ENCODE assay signal across 8 mouse cellular contexts in genomic region chr5:122988021-122988751, GRCm38 (mm10). TPM values are rescaled to one million over a fixed set of nuclear protein-coding genes. Genes with fewer than 3 reads are reported as not detected.
DNase-seq lines count a peak whose midpoint lies in the region; ATAC-seq and TF ChIP-seq lines count a peak whose summit lies in the region.

No protein-coding gene starts in this region.

- H3K4me2 ChIP-seq in liver, embryonic 14.5 days (ENCODE audit: low read depth): peak overlapping the region; percentile 96

- DNase-seq in left cerebral cortex, adult 18-20 months (ENCODE audit: low spot score in 2 of 2): peak; percentile 52 to 69
- no peak for DNase-seq in left cerebral cortex, adult 11 months (ENCODE audit: low spot score)
- DNase-seq in cerebellum, adult 9-11 months: peak; percentile 69
- DNase-seq in heart, adult 2 months: peak; percentile 64 to 74
- peak; percentile 45 for DNase-seq in kidney, adult 2 months
- no peak for DNase-seq in liver, embryonic 14.5 days (ENCODE audit: low read depth in 3 of 3, low spot score in 3 of 3)
- DNase-seq in naive thymus-derived CD4-positive, alpha-beta T cell, adult 2 months (ENCODE audit: low read depth): peak; percentile 69
- peak; percentile 55 to 66 for DNase-seq in thymus, adult 18-20 months

- peak overlapping the region; percentile 88 for H3K27ac ChIP-seq in heart, adult 2 months
- no peak overlapping the region for H3K27ac ChIP-seq in kidney, adult 2 months (ENCODE audit: insufficient read depth, low read depth, low read length)
- H3K27ac ChIP-seq in liver, embryonic 14.5 days: no peak overlapping the region

- TF ChIP-seq CTCF in heart, adult 2 months (IDR thresholded peaks at IDR 0.05): peak; percentile 15; the same call in 1 of the 2 replicates
- no peak for TF ChIP-seq CTCF in kidney, adult 2 months (conservative IDR thresholded peaks at IDR 0.05; ENCODE audit: insufficient read depth, insufficient read length, low read depth, low read length)
- no peak for TF ChIP-seq CTCF in liver, embryonic 14.5 days (IDR thresholded peaks at IDR 0.05; ENCODE audit: low read depth)

- 0 out of 2 replicates have a peak, but pooled peaks have one; percentile 38 for TF ChIP-seq POLR2A in heart, adult 2 months (IDR thresholded peaks at IDR 0.05; ENCODE audit: insufficient read depth, low read depth, low read length)
- TF ChIP-seq POLR2A in kidney, adult 2 months (IDR thresholded peaks at IDR 0.05; ENCODE audit: low read depth, low read length): no peak

- no peaks in the 10 kb centered on the region for H3K9me3 ChIP-seq in liver, embryonic 14.5 days (ENCODE audit: control insufficient read depth, low read length)

- H3K4me3 ChIP-seq in heart, adult 2 months: peak overlapping the region; percentile 62
- peak overlapping the region; percentile 97 for H3K4me3 ChIP-seq in kidney, adult 2 months (ENCODE audit: insufficient read depth, low read depth, low read length)
- peak overlapping the region; percentile 58 to 60 for H3K4me3 ChIP-seq in liver, embryonic 14.5 days (ENCODE audit: insufficient read depth in 1 of 2, low read depth in 2 of 2, low read length in 2 of 2)

- 1% methylated on average over 41 of the region's 41 CpGs for WGBS in heart, adult 2 months
- under 1% methylated on average over 41 of the region's 41 CpGs for WGBS in kidney, adult 2 months
- WGBS in liver, embryonic 14.5 days (ENCODE audit: insufficient replicate concordance): 1% methylated on average over 40 of the region's 41 CpGs

- peak overlapping the region; percentile 89 for H3K9ac ChIP-seq in heart, adult 2 months (ENCODE audit: low read depth, low read length)
- peak overlapping the region; percentile 58 for H3K9ac ChIP-seq in liver, embryonic 14.5 days (replicated peaks)

- peak; percentile 44; the same call in 1 of the 2 replicates for ATAC-seq in liver, embryonic 14.5 days (ENCODE audit: insufficient read depth)

- H3K36me3 ChIP-seq in heart, adult 2 months (ENCODE audit: control insufficient read depth, insufficient read depth, low read length): no peaks in the 10 kb centered on the region
- H3K36me3 ChIP-seq in kidney, adult 2 months (ENCODE audit: control insufficient read depth, insufficient read depth, low read length): no peaks in the 10 kb centered on the region
- H3K36me3 ChIP-seq in liver, embryonic 14.5 days (replicated peaks; ENCODE audit: control insufficient read depth, insufficient read depth, low read depth): no peaks in the 10 kb centered on the region

- no peaks in the 10 kb centered on the region for H3K79me2 ChIP-seq in heart, adult 2 months (replicated peaks; ENCODE audit: control insufficient read depth, insufficient read depth, low read length)

- no peaks in the 10 kb centered on the region for H3K27me3 ChIP-seq in heart, adult 2 months (ENCODE audit: control insufficient read depth, insufficient read depth, low read length)
- H3K27me3 ChIP-seq in kidney, adult 2 months (replicated peaks; ENCODE audit: control insufficient read depth, insufficient read depth, low read length): no peaks in the 10 kb centered on the region
- peaks cover 13% of the 10 kb centered on the region for H3K27me3 ChIP-seq in liver, embryonic 14.5 days (ENCODE audit: control insufficient read depth, insufficient read depth, low read length)

- no peaks in the 10 kb centered on the region for H3K4me1 ChIP-seq in heart, adult 2 months (ENCODE audit: control insufficient read depth, insufficient read depth, low read length)
- H3K4me1 ChIP-seq in kidney, adult 2 months (ENCODE audit: control insufficient read depth, insufficient read depth, low read length): no peaks in the 10 kb centered on the region
- peaks cover 10 to 24% of the 10 kb centered on the region in 2 experiments for H3K4me1 ChIP-seq in liver, embryonic 14.5 days (replicated peaks; ENCODE audit: control insufficient read depth in 2 of 2, insufficient read depth in 2 of 2, low read length in 1 of 2)

- no peak for TF ChIP-seq EP300 in heart, adult 2 months (IDR thresholded peaks at IDR 0.05; ENCODE audit: insufficient read depth, low read depth, low read length)
- TF ChIP-seq EP300 in liver, embryonic 14.5 days (IDR thresholded peaks at IDR 0.05; ENCODE audit: low read depth): no peak

- intact Hi-C loops in heart, adult 2 months (cut with DNase I): no loop called here

RNA-seq across cellular contexts. Expression of gene Kdm2b, which starts 1.4 kb away (rescaled TPM):
- 10 to 100 TPM; 24.2 to 25.5 TPM for total RNA-seq in left cerebral cortex, adult 18-20 months (2021)
- 10 to 100 TPM; 12.5 to 14.6 TPM for total RNA-seq in heart, adult 2 months (2021)
- 8.2 and 14.4 TPM in 2 replicates for polyA plus RNA-seq in heart, adult 2 months (2012; rRNA removed)
- polyA plus RNA-seq in kidney, adult 2 months (2012; rRNA removed): 9.6 and 10.9 TPM in 2 replicates
- polyA plus RNA-seq in liver, embryonic 14.5 days (2012; rRNA removed): 8.1 and 10.0 TPM in 2 replicates
- 11.7 and 12.3 TPM in 2 replicates for polyA plus RNA-seq in liver, embryonic 14.5 days (2014; fragmentation: Nextera tagmentation; extraction: Ambion mirVana)

RNA-seq across cellular contexts. Expression of gene Orai1, which starts 26.7 kb away (rescaled TPM):
- total RNA-seq in left cerebral cortex, adult 18-20 months (2021): 1 to 10 TPM; 8.8 to 10.0 TPM
- 10 to 100 TPM; 11.7 to 15.8 TPM for total RNA-seq in heart, adult 2 months (2021)
- 39.0 and 42.8 TPM in 2 replicates for polyA plus RNA-seq in heart, adult 2 months (2012; rRNA removed)
- 63.2 and 90.6 TPM in 2 replicates for polyA plus RNA-seq in kidney, adult 2 months (2012; rRNA removed)
- polyA plus RNA-seq in liver, embryonic 14.5 days (2012; rRNA removed): 7.4 and 9.2 TPM in 2 replicates
- 6.3 and 8.1 TPM in 2 replicates for polyA plus RNA-seq in liver, embryonic 14.5 days (2014; fragmentation: Nextera tagmentation; extraction: Ambion mirVana)

RNA-seq across cellular contexts. Expression of gene Morn3, which starts 58.6 kb away (rescaled TPM):
- under 1 TPM in 1 of 2 experiments, not detected in 1; 0.40 TPM for total RNA-seq in left cerebral cortex, adult 18-20 months (2021)
- not detected for total RNA-seq in heart, adult 2 months (2021)
- polyA plus RNA-seq in heart, adult 2 months (2012; rRNA removed): not detected in 2 replicates
- polyA plus RNA-seq in kidney, adult 2 months (2012; rRNA removed): 0.06 and 0.08 TPM in 2 replicates
- not detected in 2 replicates for polyA plus RNA-seq in liver, embryonic 14.5 days (2012; rRNA removed)
- polyA plus RNA-seq in liver, embryonic 14.5 days (2014; fragmentation: Nextera tagmentation; extraction: Ambion mirVana): not detected in 2 replicates

Comparison
In these comparisons a context has a peak if more than half of its experiments do, and no peak if none do; other contexts are left out.
1. DNase-seq: peak in left cerebral cortex, adult 18-20 months (2 of 2), cerebellum, adult 9-11 months (single experiment), heart, adult 2 months (2 of 2), kidney, adult 2 months (single experiment), naive thymus-derived CD4-positive, alpha-beta T cell, adult 2 months (single experiment) and thymus, adult 18-20 months (2 of 2); none in left cerebral cortex, adult 11 months (single experiment) and liver, embryonic 14.5 days (0 of 3).
2. Peak in every context shown above with its lines, with median percentiles within 50 percentile points of each other: H3K4me3 ChIP-seq.